Mouse (Mus musculus) MEL (cell line): ENCODE data around the gene Rybp.

Experiments
- EP300 ChIP-seq, 2 experiments: IDR thresholded peaks; 2 replicates each; pipeline ENCODE4 v1.6.1; 2011; ENCODE audit warnings: improper control_type of control experiment in 2 of 2, low read length in 2 of 2, low read depth in 1 of 2, mild to moderate bottlenecking in 1 of 2
- GATA1 ChIP-seq: IDR thresholded peaks from 2 replicates; pipeline ENCODE4 v1.6.1; 2011; ENCODE audit warnings: low read depth, low read length, improper control_type of control experiment
- MAFK ChIP-seq: IDR thresholded peaks from 2 replicates; pipeline ENCODE4 v1.6.1; 2011; ENCODE audit warnings: low read depth, mild to moderate bottlenecking, low read length, improper control_type of control experiment, borderline replicate concordance
- MYC ChIP-seq: IDR thresholded peaks from 2 replicates; pipeline ENCODE4 v1.6.1; 2011; ENCODE audit warnings: low read depth, mild to moderate bottlenecking, low read length, improper control_type of control experiment, moderate library complexity
- NELFE ChIP-seq: IDR thresholded peaks from 2 replicates; pipeline ENCODE4 v1.6.1; 2011; ENCODE audit warnings: low read depth, low read length, improper control_type of control experiment
- NRF1 ChIP-seq: IDR thresholded peaks from 2 replicates; pipeline ENCODE4 v1.6.1; 2014; ENCODE audit warnings: low read depth, mild to moderate bottlenecking, inconsistent platforms, low read length, improper control_type of control experiment, moderate library complexity; ENCODE audit not compliant: poor library complexity, insufficient read depth, severe bottlenecking
- POLR2A ChIP-seq, 2 experiments: IDR thresholded peaks; 2 replicates each; pipeline ENCODE4 v1.6.1; 2011 to 2012; ENCODE audit warnings: low read length in 2 of 2, mild to moderate bottlenecking in 2 of 2, control low read depth in 1 of 2, improper control_type of control experiment in 1 of 2, low read depth in 1 of 2, moderate library complexity in 1 of 2; ENCODE audit not compliant: control insufficient read depth in 1 of 2, insufficient read depth in 1 of 2, poor library complexity in 1 of 2
- RAD21 ChIP-seq: IDR thresholded peaks from 2 replicates; pipeline ENCODE4 v1.6.1; 2011; ENCODE audit warnings: mild to moderate bottlenecking, low read depth, low read length, improper control_type of control experiment
- TAL1 ChIP-seq: IDR thresholded peaks from 2 replicates; pipeline ENCODE4 v1.6.1; 2012; ENCODE audit warnings: mild to moderate bottlenecking, inconsistent platforms, low read length, moderate library complexity, mixed read lengths
- TBP ChIP-seq: IDR thresholded peaks from 2 replicates; pipeline ENCODE4 v1.8.0; 2011; ENCODE audit warnings: low read depth, low read length, improper control_type of control experiment
- ZKSCAN1 ChIP-seq: IDR thresholded peaks from 2 replicates; pipeline ENCODE4 v1.6.1; 2012; ENCODE audit warnings: low read depth, mild to moderate bottlenecking, inconsistent platforms, low read length, improper control_type of control experiment, moderate library complexity
- ZNF384 ChIP-seq: IDR thresholded peaks from 2 replicates; pipeline ENCODE4 v1.6.1; 2012; ENCODE audit warnings: low read depth, mild to moderate bottlenecking, inconsistent platforms, low read length, improper control_type of control experiment

GRCm38 (mm10) chr6:100197102-100197501, 90.2 kb downstream of the Rybp start:
- TF ChIP-seq POLR2A (IDR thresholded peaks at IDR 0.05; ENCODE audit: control insufficient read depth in 1 of 2, insufficient read depth in 1 of 2, low read depth in 1 of 2, low read length in 2 of 2, poor library complexity in 1 of 2) = no peak
- no peak for TF ChIP-seq NRF1
- no peak for TF ChIP-seq GATA1
- no peak for TF ChIP-seq TBP
- no peak for TF ChIP-seq MAFK
- TF ChIP-seq RAD21 = no peak
- TF ChIP-seq EP300 (IDR thresholded peaks at IDR 0.05; ENCODE audit: low read depth in 1 of 2, low read length in 2 of 2) = no peak
- no peak for TF ChIP-seq NELFE
- no peak for TF ChIP-seq MYC
- no peak for TF ChIP-seq ZNF384
- TF ChIP-seq TAL1 = no peak
- TF ChIP-seq ZKSCAN1 = no peak
